Mouse (Mus musculus) kidney, adult 11 months (tissue): ENCODE results near the gene Ubap2l.

Experiments
- DNase-seq: peaks from one replicate; pipeline ENCODE4 v3.0.0; 2022

Gene Ubap2l

DNA sequence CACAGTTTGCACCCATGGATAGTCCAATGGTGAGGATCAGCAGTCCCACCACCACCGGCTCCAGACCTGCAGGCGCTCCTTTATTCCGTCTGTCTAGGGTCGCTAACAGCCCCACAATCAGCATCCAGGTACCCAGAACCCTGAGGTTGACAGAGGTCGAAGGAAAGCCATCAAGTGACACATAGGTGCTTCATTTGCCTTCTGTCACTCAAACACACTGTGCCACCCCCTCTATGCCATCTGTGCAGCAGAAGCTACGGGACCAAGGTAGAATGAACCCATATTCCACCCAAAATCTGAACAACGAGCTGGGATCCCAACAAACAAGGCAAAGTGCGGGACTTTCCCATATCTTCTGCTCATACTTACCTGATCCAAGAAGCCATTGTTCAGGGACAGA, 86.9 kb downstream of the Ubap2l start:
- no peak for DNase-seq

DNA sequence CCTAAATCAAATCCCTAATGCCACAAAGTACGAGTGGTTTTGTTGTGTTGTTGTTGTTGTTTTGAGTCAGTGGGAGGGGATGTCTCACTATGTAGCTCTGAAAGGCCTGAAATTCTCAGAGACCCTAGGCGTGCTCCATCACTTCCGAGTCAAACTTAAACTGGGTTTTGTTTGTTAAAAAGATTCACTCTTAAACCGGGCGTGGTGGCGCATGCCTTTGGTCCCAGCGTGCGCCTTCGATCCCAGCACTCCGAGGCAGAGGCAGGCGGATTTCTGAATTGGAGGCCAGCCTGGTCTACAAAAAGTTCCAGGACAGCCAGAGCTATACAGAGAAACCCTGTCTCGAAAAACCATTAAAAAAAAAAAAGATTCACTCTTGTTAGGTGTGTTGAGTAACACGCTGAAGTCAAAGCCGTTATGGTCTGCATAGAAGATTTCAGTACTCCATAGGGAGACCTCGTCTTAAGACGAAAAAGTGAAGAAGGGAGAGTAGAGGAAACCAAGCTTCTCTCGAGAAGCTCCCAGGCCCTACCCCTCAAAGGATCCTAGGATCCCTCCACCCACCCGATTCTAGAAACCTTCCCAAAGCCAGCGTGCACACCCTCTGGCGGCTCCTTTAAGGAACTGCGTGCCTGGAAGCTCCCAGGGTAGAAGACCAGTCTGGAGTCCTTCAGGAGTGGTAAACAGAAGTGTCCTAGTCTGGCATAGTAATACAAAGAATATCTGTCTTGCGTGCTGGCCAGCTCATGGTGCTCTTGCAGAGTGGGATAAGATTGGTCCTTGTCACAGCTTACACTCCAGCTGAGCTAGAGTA, 88.3 kb downstream of the Ubap2l start:
- no peak for DNase-seq

DNA sequence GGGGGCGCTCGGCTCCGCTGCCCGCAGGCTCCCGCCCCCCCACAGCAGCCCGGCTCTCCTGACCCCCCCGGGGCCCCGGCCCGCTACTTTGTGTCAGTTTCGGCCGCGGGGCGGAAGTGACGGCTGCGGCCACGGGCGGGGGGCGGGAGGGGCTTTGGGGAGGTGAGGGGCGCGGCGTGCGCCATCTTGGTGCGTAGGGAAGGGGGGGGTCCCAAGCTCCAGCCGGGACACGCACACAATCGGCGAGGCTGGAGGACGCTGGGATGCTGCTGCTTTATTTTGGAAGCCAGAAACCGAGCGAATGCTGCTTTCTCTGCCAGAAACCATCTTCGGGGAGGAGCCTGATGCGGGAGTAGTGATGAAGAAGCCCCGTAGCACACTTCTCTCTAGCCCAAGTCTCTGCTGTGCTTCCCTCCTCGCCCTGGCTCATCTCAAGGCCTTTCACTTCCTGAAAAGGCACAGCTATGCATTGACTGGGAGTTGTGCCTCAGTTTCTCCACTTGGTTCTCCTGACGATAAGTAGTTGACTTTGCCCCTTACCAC, 89.1 kb downstream of the Ubap2l start, which contains the start of gene Atp8b2:
TSS of gene Atp8b2 (minus strand) at position 288 of the 543 bp plus-strand sequence.
- no peak for DNase-seq

DNA sequence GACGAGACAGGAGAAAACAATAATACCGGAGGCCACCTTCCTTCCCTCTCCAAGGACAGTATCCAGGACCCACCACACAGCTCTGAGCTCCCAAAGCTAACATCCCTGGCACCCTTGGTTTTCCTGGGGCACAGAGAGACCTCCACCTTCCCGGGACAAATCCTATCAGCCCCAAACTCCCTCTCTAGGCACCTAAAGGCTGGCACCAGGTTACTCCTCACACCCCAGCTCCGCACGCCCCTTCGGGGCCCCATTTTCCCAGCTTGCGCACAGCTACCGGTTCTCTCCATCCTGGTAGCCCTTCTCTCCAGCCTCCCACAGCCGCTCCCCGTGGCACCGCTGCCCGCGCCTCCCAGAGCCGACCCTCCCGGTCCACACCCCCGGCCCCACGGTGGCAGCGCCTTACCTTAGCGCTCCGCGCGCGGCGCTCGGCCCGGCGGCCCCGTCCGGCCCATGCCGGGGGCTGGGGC, 89.6 kb downstream of the Ubap2l start:
- no peak for DNase-seq

DNA sequence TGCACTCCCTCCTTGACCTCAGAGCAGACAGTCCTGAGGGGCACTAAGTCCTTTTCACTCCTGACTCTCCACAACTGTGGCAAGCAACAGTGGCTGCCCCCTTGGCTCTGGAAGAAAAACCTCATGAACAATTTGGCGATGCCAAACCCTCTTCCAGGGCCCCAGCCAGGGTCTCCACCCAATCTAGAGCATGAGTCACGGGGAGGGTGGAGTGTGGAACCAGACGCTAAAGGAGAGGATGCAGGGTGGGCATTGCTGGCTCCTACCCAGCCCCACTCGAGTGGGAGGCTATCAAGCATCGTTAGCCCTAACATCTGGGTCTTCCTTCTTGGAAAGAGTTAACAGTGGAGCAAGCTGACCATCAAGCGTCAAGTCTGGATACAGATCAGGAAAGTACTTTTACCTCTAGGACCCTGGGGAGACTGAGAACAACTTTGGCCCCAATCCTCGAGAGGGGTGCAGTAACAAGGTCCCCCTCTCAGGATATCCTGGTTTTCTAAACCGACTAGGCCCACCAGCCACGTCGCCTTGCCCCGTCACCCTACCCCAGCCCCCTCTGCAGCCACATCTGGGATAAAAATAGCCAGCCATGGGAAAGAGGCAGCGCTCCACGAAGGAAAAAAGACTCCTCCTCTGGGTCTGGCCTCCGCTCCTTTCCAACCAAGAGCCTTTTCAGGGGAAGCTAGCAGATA, 90.2 kb downstream of the Ubap2l start:
- no peak for DNase-seq

DNA sequence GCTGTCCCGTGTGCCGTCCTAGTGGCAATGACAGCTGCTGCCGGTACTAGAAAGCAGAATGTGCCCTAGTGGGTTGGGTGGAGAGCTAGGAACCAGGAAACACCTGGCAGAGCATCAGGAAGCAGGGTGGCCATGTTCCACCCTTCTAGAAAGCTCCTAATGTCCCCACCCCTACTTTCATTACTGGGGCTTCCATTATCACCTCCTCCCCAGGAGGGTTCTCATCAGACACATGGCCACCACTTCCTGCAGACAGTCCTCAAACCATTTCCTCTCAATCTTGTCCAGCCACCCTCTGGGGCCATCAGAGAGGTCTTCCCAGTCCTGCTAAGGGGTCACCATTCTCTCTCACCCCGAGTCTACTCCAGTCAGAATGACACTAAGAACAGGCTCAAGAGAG, 91.0 kb downstream of the Ubap2l start:
- DNase-seq, result no peak

DNA sequence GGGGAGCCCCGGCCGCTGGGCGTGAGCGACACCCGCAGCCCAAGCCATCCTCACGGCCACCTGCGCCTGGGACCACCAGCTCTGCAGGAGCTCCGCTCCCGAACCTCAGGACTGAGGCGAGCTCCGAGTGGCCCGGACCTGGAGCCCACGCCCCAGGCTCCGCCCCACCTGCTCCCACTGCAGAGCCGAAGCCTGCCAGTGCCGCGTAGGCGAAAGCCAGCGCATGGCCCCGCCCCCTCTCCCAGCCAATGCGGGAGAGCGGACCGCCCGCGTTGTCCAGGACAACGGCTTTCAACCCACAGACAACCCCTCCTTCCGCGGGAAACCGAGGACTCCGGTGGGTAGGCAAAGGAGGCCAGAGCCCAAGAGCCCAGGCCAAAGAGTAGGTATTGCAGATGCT, 92.0 kb downstream of the Ubap2l start:
- DNase-seq, result peak; percentile 90

DNA sequence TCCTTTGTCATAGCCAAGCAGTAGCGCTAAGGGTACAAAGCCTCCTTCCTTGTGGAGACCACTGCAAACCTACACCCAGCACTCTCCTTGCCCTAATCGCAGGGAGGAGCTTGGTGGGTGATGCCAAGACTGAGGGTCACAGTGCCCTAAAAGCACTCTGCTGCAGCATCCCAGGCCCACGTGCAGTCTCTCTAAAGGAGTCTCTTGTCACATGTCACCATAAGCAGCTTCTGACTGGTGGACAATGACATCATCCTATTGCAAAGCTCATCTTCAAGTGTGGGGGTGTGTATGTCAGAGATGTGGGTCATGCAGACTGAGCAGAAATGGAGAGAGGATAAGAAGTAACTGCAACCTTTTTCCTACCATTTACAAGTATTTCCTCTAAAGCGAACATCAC, 93.0 kb downstream of the Ubap2l start:
- DNase-seq, result no peak

DNA sequence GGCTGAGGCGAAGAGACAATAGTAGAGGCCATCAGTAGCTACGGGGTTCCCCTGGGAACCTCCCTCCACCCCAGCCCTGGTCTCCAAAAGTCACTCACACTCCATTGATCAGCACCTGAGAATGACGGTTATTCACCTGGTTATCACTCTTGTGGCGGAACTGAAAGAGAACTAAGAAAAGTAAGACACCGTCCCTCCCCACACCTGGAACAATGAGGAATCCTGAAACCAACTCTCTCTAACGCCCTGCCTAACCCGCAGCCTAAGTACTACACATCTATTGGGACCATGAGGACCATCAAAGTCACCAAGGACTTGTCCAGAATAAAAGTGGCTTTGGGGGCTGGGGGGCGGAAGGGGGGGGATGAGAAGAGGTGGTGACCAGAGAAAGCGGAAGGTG, 94.5 kb downstream of the Ubap2l start:
- DNase-seq, result no peak

DNA sequence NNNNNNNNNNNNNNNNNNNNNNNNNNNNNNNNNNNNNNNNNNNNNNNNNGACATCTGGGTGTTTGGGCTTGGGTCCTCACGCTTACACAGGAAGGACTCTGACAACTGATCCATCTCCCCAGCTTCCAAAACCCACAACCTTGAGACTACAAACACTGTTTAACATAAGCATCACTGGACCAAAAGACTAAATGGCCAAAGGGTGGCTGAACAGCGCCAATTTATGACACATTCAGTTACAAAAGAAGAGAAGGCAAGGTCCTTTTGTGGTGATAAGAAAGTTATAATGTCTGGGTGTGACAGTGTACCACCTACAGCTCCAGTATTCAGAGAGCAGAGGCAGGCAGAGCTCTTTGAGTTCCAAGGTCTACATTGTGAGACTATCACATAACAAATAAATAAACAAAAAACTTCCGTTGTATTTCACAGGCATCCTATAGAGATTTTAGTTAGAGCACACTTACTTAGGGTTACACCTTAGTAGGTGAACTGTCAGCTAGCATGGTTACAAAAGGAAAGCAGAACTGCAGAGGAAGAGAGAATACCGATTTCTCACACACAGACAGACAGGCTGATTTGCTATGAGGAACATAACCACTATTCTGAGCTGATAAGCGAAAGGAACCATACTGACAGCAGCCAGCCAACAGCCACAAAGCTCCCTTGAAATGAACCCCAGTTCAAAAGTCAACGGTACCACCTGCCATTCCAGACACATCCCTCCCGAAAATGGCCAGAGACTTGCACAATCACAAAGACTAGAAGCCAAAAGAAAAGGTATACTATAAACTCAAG, 96.1 kb downstream of the Ubap2l start:
- no peak for DNase-seq

DNA sequence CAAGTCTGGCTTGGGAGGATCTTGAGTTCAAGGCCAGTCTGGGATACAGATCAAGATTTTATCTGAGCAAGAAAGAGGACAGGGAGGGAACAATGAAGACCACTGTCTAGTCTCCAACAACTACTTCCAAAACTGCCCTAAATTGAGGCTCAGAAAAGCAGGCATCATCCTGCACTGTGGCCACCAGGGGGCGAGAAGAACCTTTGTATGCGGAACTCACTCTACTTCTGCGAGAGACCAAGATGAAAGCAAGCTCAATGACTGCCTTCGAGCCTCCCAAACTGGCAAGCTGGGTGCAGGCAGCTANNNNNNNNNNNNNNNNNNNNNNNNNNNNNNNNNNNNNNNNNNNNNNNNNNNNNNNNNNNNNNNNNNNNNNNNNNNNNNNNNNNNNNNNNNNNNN, 99.0 kb downstream of the Ubap2l start:
- DNase-seq, result peak; percentile 68
